Mouse (Mus musculus): Measurements from ENCODE around the gene Leng9.

The Leng9 gene

GRCm38 (mm10) chr7:4124315-4124759 lies 25.8 kb downstream of the Leng9 start:
- peak; percentile 93 for DNase-seq (ENCODE audit: low read depth, low spot score)

- DNase-seq (ENCODE audit: low read depth, low spot score), result peak; percentile 76
Measured at GRCm38 (mm10) chr7:4123732-4124131, 26.4 kb downstream of the Leng9 start.

GRCm38 (mm10) chr7:4122783-4123182 lies 27.4 kb downstream of the Leng9 start:
- DNase-seq (ENCODE audit: low read depth, low spot score), result no peak

- DNase-seq (ENCODE audit: low read depth, low spot score), result no peak
Measured at GRCm38 (mm10) chr7:4122076-4122768, 28.0 kb downstream of the Leng9 start.

- DNase-seq (ENCODE audit: low read depth, low spot score), result no peak
Measured at GRCm38 (mm10) chr7:4119976-4120921, 29.9 kb downstream of the Leng9 start.

GRCm38 (mm10) chr7:4119344-4119902 lies 30.8 kb downstream of the Leng9 start, which contains the start of gene Ttyh1:
Ttyh1 (plus strand) TSS chr7:4119408.
- DNase-seq (ENCODE audit: low read depth, low spot score), result no peak

GRCm38 (mm10) chr7:4117050-4117814 lies 32.9 kb downstream of the Leng9 start:
- DNase-seq (ENCODE audit: low read depth, low spot score), result no peak

- no peak for DNase-seq (ENCODE audit: low read depth, low spot score)
Measured at GRCm38 (mm10) chr7:4111766-4112165, 38.4 kb downstream of the Leng9 start.

GRCm38 (mm10) chr7:4103411-4103810 lies 46.8 kb downstream of the Leng9 start:
- no peak for DNase-seq (ENCODE audit: low read depth, low spot score)

- DNase-seq (ENCODE audit: low read depth, low spot score), result no peak
Measured at GRCm38 (mm10) chr7:4101144-4101543, 49.0 kb downstream of the Leng9 start.

GRCm38 (mm10) chr7:4098832-4099231 lies 51.3 kb downstream of the Leng9 start:
- no peak for DNase-seq (ENCODE audit: low read depth, low spot score)

GRCm38 (mm10) chr7:4098301-4098700 lies 51.9 kb downstream of the Leng9 start:
- no peak for DNase-seq (ENCODE audit: low read depth, low spot score)

All from brain, embryonic 18.5 days (tissue).